Mouse (Mus musculus): ENCODE measurements at regions not wholly inside any gene's neighbourhood (a gene's known extent, or its start where the extent isn't known, plus 50 kb on each side); places are given as distances from the start of the nearest gene placed in this dataset.

DNA sequence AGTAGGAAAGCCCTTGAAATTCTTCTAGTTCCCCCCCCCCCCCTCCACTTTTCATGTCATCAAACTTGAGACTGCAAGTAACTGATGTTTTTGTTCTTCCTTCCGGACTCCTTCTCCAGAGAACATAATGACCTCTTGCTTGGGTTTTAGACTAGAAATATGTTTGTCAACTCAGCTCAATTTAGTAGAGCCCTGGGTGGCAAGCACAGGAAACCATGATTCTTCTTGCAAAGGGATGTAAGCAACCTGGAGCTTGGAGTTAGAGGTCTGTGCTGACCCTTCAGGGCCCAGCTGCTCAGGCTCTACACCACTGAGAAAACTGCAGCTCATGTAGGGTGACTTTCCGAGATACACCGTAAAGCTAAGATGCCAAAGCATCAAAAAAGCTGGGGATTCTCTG is 127.2 kb upstream of the Meis1 start:
- DNase-seq = no peak

DNA sequence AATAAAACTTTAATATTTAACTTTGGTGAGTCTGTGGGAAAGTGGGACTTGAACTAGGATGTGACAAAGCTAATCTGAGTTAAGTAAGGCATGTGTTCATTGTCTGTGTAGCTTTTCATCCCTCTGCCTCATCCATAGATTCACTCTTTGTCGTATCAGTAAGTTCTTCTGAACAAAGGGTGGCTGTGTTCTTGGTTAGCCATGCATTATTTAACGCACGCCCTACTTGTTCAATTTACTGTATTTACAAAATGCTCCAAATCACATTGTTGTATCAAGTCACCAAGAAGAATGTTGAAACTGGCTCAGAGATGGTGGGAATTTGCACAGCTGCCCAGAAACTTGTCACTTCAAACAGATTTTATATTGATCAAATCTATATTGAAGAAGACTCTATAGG is 132.2 kb upstream of the Meis1 start:
- DNase-seq = no peak

DNA sequence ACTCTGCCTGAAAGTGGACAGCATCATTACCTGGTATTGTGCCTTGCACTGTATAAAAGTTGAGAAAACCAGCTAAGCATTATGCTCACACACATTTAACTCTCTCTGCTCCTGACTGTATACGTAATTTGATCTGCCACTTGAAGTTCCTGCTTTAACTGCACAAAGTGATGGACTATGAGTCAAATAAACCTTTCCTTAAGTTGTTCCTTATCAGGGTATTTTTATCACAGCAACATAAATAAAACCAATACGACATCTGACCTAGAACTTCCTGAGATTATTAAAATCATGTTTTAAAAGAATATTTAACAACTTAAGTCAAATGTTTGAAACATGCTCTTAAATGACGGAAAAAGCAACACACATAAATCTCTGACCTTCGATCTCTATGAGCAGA is 134.9 kb upstream of the Meis1 start:
- DNase-seq = no peak

DNA sequence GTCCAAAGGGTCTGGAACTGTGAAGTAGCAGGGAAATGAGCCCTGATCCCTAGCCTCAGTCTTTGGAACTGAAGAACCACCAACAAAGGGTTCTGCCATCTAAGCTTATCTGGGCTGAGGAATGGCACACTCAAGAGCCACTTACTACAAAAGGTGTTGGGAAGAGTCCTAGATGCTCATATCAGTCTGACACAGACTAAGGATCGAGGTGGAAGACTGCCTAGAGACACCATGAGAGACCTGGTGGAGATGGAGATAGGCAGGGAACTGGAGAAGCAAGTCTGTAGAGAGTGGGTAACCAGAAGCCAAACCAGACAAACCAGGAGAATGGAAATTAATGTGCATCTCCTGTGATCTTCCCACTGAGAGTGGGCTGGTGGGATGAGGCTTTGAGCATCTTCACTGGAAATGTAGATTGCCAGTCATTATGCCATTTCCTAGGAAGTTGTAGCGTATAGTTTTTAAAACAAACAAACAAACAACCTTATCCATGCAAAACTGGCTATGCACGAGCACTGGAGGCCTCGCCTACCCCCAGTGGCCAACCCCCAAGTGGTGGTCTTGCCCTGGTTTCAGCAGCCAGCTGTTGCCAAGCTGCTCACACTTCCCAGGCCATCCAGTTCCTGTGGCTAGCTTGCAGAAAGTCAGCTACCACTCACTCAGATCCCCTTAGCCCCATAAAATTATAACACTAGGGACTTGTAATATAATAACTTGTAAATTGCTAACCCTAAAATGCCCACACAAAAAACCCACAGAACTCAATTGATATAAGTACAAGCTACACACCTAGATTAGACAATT is 136.2 kb upstream of the Meis1 start:
- no peak for DNase-seq

DNA sequence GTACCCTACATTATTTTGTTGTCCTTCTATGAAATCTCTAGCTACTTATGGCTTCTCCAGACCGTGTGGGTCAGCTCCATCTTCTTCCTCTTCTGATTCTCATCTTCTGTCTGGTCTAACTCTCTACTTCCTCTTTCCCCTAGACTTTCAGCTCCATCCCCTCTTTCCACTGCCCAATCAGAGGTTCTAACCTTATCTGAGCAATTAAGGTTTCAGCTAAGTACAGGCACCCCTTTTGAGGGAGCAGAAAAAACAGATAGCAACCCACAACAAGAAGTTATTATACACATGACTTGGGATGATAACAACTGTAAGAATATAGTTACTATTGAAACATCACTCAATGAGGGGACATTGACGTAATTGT is 136.8 kb upstream of the Meis1 start:
- no peak for DNase-seq

DNA sequence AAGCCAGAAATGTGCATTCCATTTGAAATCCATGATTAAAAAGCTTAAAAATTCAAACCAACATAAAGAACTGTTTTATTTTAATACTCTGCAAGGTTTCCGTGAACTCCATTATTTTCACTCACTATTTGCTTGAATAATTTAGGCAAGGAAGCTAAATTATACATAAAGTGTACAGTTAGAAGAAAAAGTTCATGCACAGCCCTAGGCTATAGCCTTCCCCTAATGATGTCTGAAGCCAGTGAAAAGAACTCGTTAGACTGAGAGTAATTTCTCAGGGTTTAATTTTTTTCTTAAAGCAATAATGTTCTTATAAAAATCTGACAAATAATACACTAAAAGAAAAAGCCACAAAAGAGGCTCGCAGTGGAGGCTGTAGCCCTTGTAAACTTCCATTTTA is 141.4 kb upstream of the Meis1 start:
- no peak for DNase-seq

DNA sequence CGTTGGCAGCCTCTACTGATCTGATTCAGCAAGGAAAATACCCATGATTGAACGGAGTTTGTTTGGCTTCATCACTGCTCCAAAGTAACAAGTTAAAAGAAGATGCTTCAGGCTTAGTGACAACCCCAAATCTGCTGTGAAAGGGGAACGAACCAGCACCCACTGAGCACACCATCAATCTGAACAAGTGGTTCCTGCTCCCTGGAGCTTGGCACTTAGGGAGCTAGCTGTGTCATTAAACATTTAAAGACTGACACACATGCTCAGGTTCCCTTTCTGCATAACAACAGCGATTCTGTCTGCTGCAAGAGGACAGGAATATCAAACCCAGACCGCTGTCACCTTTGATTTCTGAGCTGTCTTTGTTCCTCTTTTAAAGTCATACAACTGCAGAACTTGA is 141.9 kb upstream of the Meis1 start:
- no peak for DNase-seq

DNA sequence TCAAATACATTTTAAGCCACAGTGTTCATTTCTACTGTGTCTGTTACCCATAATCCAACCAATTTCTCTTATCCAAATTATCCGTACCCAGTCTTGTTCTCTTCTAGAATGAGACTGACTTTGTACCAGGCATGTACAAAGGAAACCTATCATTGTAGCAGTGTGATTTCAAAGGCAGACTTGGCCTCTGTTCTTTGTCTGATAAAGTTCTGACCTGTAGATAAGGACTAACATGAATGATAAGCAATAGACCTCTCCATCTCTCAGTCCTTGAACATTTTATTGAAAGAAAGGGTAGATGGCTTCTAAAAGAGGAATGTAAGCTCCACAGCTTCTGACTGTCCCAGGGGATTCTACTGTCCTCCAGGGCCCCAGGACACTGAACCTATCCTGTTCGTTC is 152.2 kb upstream of the Meis1 start:
- DNase-seq = no peak

DNA sequence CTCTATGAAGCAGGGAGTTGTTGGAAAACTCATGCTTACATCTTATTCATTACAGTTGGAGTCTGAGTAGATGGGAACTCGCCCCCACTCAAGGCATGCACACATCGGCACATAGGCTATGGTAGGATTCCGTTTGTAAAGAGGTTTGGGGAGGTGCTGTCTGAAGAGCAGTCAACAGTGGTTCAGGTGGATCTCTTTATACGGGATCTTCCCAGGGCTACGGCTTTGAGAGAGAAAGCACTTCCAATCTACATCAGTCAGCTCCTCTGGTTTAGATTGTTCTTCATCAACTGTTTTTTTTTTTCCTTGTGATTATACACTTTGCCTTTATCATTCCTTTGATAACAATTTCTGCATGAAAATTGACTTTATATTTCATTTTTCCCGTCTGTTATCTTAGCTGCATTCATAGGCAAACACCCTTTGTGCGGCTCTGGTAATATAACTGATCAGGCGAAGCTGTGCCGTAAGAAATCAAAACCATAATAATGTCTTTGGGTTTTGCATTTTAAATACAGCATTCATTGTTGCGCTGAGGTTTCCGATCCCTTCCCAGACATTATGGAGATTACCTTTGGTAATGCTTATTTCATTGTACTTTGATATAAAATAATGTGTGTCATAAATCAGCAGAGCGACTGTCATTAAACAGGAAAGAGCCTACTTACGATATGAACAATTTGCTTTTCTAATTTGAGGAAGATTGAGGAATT is 155.7 kb upstream of the Meis1 start:
- no peak for DNase-seq

DNA sequence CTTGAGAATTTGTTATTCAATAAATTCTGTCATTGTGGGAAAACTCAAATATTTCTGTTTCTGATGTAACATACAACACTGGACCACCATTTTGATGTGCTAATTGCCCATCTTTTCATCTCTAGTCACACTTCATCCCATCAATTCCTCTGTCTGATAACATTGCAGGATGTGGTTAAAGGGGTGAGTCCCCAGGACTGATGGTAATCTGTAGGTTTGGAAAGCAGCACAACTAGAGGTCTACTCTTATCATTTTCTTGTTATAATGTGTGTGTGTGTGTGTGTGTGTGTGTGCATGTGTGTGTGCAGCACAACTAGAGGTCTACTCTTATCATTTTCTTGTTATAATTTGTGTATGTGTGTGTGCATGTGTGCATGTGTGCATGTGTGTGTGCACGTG is 160.5 kb upstream of the Meis1 start:
- no peak for DNase-seq

DNA sequence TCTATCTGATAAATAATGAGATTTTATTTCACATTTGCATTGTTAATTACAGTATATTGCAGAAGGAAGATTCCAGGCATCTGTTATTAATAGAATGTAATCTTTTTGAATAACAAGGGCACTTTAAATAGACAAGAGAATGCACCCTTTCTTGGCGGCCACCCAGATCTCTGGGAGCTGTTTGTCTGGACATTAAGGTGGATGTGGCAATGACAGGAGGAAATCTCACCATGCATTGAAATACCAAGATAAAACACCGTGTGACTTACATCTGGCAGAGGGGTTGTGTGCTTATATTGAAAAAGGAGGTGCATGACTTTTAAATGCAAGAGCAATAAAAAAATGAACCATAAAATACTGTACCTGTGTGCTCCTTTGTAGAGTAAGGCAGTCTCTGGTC is 171.0 kb upstream of the Meis1 start:
- DNase-seq = no peak

DNA sequence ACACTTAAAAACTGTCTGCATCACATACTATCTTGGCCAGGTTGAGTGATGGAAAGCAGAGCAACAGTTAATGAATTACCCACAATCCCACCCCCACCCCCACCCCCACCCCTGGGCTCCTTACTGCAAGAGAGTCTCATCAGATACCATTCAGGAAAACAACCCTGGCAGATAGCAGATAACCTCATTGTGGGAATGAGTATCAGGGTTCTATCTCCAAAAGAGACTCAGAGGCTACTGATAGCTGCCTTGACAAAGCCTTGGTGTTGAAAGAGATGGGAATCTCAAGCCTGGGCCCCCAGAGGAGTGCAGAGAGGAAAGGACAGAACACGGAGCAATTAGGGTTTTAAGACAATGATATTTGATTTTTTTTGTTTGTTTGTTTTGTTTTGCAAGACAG is 175.7 kb upstream of the Meis1 start:
- DNase-seq = no peak

DNA sequence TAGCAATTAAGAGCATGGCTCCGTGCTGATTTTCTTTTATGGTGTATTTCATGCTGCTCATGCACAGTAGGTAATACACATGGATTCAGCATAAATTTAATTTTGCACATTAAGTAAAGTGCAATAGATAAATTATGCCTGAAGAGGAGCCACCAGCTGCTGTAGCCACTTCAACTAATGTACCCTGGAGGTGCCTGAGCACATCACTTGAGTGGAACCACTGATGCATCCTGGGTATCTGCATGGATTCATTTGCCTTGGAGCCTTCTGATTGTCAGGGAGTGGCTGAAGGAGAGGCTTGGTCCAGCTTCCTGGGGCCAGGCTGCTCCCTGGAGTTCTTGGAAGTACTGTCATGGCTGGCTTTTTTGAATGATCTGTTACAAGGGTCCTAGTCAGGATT is 179.0 kb upstream of the Meis1 start:
- no peak for DNase-seq

DNA sequence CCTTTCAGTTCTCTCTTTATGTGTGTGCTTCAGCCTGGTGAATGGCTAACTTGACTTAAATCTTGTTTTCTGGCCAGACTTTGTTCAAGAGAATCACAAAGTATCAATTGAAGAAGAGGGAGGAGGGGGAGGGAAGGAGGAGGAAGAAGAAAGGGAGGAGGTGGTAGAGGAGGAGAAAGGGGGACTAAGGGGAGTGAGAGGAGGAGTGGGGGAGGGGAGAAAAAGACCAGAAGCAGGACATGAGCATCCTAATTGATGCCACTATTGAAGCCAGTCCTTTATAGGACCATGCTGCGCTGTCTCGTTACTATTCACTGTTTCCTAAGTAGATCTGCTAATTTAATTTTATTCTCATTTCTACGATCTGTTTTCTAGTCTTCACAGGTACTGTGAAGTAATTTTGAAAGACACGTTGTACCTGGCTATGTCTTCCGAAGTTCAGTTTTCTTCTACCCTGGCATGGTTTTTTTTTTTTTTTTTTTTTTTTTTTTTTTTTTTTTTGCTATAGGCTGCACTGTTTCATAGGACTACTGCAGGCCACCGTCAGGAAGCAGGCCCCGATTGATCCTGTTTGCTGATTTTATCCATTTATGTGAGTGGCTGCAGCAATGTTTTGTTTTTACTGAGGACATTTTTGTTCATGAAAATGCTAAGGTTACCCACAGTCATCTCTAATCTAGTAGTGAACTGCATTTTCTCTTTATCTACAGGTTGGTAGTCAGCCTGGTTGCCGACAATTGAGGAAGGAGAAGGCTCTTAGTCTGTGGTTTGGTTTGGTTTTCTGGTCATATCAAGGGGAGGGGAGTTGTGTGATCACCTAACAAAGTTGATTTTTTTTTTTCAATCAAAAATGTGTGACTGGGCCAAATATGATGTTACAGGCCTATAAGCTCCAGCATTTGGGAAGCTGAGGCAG is 184.1 kb upstream of the Meis1 start:
- peak; percentile 54 for DNase-seq

DNA sequence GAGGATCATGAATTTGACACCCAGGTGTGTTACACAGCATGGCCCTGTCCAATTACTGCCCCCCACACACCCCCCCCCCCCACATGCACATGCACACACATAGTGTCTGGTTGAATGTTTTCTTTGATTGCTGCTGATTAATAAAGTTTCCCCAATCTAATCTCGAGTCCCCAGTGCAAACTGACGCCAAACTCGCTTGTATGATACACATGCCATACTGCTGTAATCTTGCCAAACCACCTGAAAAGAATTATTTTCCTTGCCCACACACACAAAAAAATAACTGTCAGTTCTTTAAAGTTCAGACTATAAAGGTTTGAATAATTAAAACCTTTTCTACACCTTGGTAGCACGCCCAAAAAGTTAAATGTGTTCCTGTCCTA is 184.7 kb upstream of the Meis1 start:
- DNase-seq = no peak

DNA sequence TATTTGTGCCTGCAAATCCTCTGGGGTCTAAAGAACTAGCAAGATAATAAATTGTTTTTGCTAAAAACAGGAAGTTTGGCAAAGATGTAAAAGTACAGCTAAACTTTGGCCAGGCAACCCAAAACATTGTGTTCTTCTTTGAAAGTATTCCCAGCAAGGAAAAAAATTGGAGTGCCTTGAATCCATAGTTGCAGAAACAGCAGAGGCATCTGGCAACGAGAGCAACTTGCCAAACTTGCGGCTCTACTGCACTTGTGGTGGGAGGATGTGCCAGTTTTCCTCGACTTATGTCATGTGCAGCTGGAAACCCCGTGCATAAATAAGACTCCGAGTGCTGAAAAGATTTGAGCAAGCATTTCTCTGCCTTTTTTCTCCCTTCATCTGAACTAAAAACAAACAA is 185.2 kb upstream of the Meis1 start:
- DNase-seq = no peak

DNA sequence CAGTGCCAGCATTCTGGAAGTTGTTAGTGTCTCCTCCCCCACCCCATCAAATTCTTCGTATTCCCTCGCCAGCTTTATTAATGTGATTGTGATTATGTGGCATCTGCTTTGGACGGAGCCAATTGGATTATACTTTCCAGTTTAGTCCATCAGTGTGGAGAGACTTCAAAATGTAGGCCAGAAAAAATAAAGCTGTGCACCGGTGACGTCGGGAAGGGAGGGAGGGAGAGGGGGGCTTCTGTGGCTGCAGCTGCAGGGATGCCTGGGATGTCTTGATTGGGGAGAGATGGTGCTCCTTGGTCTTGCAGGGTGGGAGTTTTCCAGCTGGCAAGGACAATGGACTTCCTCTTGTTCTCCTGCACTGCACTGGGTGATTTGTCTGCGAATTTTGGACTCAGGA is 185.7 kb upstream of the Meis1 start:
- no peak for DNase-seq

DNA sequence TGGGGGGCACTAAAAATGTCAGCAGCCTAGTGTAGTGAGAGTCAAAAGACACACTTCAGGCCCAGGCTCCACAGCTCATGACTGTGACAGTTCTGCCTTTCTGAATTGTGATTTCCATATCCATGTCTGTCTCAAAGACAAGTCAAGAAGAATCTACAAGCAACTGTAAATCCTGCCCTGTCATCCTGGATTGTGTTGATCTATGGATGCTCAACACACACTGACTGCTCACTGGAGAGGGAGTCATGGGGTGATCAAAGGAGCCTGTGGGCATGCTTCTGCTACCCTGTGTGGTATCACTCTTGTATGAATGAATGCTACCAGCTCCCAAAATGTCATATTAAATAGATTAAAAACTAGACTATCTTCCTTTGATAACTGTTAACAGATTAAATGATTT is 186.4 kb upstream of the Meis1 start:
- DNase-seq = no peak

DNA sequence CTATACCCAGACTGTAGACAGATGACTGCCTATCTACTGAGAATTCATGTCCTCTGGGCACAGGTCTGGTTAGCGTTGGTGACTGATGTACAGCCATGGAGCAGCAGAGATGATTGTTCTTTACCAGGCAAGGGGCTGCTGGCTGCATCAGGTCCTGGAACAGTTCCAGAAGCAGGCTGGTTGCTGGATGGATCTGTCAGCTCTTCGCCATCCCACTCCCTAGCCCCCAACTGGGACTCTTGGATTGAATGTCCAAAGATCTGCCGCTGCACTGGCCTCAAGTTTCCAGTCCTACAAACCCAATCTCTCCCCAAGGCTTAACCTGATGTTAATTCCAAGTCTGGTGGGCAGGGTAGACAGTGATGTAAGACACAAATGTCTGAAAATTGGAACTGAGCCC is 200.7 kb upstream of the Meis1 start:
- no peak for DNase-seq

DNA sequence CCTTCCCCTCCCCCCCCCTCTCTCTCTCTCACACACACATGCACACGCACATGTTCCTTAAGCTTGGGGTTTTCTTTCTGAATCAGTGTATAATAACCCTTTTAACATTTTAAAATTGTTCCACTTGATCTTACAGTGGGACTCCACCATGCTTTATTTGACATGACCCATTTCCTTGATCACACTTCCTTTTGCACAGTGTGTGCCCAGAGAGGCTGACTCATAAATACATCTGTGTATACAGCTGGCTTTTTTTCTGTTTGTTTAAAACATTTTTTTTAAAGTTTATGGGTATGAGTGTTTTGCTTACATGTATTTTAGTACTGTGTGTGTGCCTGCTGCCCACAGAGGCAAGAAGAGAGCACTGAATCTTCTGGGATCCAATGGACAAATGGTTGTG is 202.7 kb upstream of the Meis1 start:
- DNase-seq = no peak

DNA sequence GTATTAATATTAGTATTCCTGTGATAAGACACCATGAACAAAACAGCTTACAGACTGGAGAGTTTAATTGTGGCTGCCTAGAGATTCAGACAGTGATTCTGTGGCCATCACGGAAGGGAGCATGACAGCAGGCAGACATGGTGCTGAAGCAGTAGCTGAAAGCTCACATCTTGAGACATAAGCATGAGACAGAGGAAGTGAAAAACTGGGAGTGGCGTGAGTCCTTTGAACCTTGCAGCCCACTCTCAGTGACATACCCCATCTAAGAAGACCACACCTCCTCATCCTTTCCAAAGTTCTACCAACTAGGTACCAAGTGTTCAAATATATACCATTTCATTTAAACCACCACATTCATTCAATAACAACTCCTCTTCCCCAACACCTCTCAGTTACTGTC is 208.0 kb upstream of the Meis1 start:
- no peak for DNase-seq

DNA sequence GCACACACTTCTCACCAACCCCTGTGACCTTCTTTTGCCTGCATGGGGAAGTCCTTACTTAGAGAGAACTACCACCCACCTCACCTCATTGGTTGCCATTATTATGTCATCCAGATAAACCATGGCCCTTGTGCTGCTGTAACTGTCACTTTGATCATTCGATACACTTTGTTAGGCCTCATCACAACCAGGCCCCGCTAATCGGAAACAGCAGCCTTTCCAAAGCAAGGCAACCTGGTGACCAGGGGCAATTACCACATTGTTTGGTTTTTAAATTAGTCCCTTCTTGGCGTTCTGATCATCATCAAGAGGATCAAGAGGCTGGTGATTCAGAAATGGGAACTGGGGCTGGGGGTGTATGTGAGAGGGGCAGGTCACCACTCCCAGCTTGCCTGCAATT is 208.9 kb upstream of the Meis1 start:
- peak; percentile 43 for DNase-seq

DNA sequence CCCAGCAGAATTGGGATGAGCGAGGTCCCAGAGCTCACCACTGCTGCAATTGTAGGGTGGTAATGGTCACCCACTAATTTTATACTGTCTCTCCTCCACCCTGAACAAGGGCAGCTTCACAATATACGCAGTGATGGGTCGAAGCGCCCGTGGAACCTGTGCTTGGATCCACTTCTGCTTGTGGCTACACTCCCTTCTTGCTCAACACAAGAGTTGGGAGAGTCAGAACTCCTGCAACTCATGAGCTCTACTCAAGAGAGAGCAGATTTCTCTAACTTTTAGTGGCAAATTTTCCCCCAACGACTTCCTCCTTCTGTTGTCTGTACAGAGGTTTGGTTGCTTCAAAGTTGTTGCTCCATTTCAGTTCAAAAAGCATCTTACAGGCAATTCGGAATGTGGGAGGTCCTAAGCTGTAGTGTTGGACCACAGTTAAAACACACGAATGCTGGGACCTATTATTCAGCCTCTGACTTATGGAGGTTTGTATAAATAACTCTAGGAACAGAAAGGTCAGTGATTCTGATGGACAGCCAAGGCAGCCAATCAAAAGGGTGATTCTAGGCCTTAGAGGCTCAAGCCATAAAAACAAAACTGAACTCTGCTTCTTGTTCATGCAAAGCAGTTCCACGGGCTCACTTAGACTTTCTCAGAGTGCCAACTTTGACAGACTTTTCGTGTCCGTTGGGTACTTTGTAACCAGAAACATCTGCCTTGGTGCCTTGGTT is 227.8 kb upstream of the Meis1 start:
- no peak for DNase-seq
